Comparison of ENCODE assay signal across 16 mouse cellular contexts in genomic region chr7:128626601-128627000, GRCm38 (mm10). TPM values are rescaled to one million over a fixed set of nuclear protein-coding genes. Genes with fewer than 3 reads are reported as not detected.
A peak's percentile ranks its signal among the peaks of the same experiment; 100 is the strongest.
DNase-seq lines count a peak whose midpoint lies in the region; ATAC-seq and TF ChIP-seq lines count a peak whose summit lies in the region.
"Had no signal": no experiment of that assay in that cellular context is flagged by ENCODE, and none has a peak within 500 bp of the region (broad histone marks: within the 10 kb centered on the region; RNA-seq: fewer than 3 reads in every experiment).

No protein-coding gene starts in this region.

- TF ChIP-seq POLR2A in spleen, adult 2 months (IDR thresholded peaks at IDR 0.05; ENCODE audit: low read depth, low read length) = no peak; the same call in 1 of the 2 replicates

- H3K4me2 ChIP-seq in intestine, embryonic 14.5 days (ENCODE audit: low read length) = no peak overlapping the region
- H3K4me2 ChIP-seq in intestine, embryonic 16.5 days (ENCODE audit: low read depth, low read length) = no peak overlapping the region
- H3K4me2 ChIP-seq: hindbrain, embryonic 12.5 days; intestine, embryonic 15.5 days had no signal

- WGBS in intestine, embryonic 14.5 days = 74% methylated on average over 4 of the region's 5 CpGs
- WGBS in intestine, embryonic 16.5 days = 72% methylated on average over 4 of the region's 5 CpGs
- 25% methylated on average over 5 of the region's 5 CpGs for WGBS in spleen, adult 2 months

- no peak for TF ChIP-seq CTCF in spleen, adult 2 months (IDR thresholded peaks at IDR 0.05; ENCODE audit: extremely low read depth, insufficient read depth, insufficient read length, insufficient replicate concordance)

- H3K9ac ChIP-seq in intestine, embryonic 14.5 days (ENCODE audit: low read length) = no peak overlapping the region
- H3K9ac ChIP-seq in intestine, embryonic 16.5 days (ENCODE audit: low read depth, low read length) = no peak overlapping the region
- H3K9ac ChIP-seq: hindbrain, embryonic 12.5 days; intestine, embryonic 15.5 days; liver, embryonic 14.5 days had no signal

- H3K27me3 ChIP-seq in intestine, embryonic 14.5 days (replicated peaks; ENCODE audit: control insufficient read depth, insufficient read depth, low read length) = no peaks in the 10 kb centered on the region
- H3K27me3 ChIP-seq in intestine, embryonic 16.5 days (replicated peaks; ENCODE audit: control insufficient read depth, insufficient read depth, low read length) = no peaks in the 10 kb centered on the region
- no peaks in the 10 kb centered on the region for H3K27me3 ChIP-seq in spleen, adult 2 months (ENCODE audit: control insufficient read depth, insufficient read depth, low read length)
- H3K27me3 ChIP-seq in splenic B cell, adult 2 months (ENCODE audit: control insufficient read depth, insufficient read depth, low read length, poor library complexity, severe bottlenecking) = no peaks in the 10 kb centered on the region
- H3K27me3 ChIP-seq: hindbrain, embryonic 12.5 days; intestine, embryonic 15.5 days had no signal

- peak; percentile 38 for DNase-seq in intestine, embryonic 14.5 days (ENCODE audit: low spot score)
- DNase-seq in spleen, adult 2 months (ENCODE audit: low read depth in 1 of 2, low spot score in 2 of 2) = no peak
- no peak for DNase-seq in spleen, postnatal 14 days (ENCODE audit: low spot score in 2 of 2)
- peak; percentile 51 for DNase-seq in splenic B cell, adult 2 months (ENCODE audit: low read depth, low spot score)
- DNase-seq in urinary bladder, postnatal 25 days (ENCODE audit: low spot score) = no peak
- DNase-seq: cerebellum, postnatal 14 days; embryo, embryonic 11 days; gastrocnemius, postnatal 14 days; heart, postnatal 10 days had no signal

- H3K4me1 ChIP-seq in intestine, embryonic 14.5 days (replicated peaks; ENCODE audit: control insufficient read depth, insufficient read depth, low read length) = no peaks in the 10 kb centered on the region; the same call in 1 of the 2 replicates
- H3K4me1 ChIP-seq in intestine, embryonic 16.5 days (ENCODE audit: control insufficient read depth, insufficient read depth, low read length) = peaks cover 7% of the 10 kb centered on the region; the same call in 1 of the 2 replicates
- peaks cover 31% of the 10 kb centered on the region for H3K4me1 ChIP-seq in spleen, adult 2 months (ENCODE audit: control insufficient read depth, insufficient read depth, insufficient read length)

- no peak overlapping the region for H3K27ac ChIP-seq in intestine, embryonic 14.5 days (ENCODE audit: low read depth)
- no peak overlapping the region for H3K27ac ChIP-seq in intestine, embryonic 16.5 days (ENCODE audit: low read length)
- peak overlapping the region; percentile 98 for H3K27ac ChIP-seq in spleen, adult 2 months (ENCODE audit: insufficient read depth, low read length)
- H3K27ac ChIP-seq: heart, embryonic 10.5 days; hindbrain, embryonic 12.5 days; intestine, embryonic 15.5 days; liver, embryonic 14.5 days had no signal

- H3K4me3 ChIP-seq in intestine, embryonic 14.5 days (ENCODE audit: low read depth, low read length) = no peak overlapping the region
- no peak overlapping the region for H3K4me3 ChIP-seq in intestine, embryonic 16.5 days (ENCODE audit: low read length)
- peak overlapping the region; percentile 35; the same call in 1 of the 2 replicates for H3K4me3 ChIP-seq in spleen, adult 2 months (ENCODE audit: extremely low read depth, insufficient read depth, insufficient read length)
- H3K4me3 ChIP-seq: heart, embryonic 10.5 days; hindbrain, embryonic 12.5 days; intestine, embryonic 15.5 days had no signal

- no peaks in the 10 kb centered on the region for H3K36me3 ChIP-seq in intestine, embryonic 14.5 days (ENCODE audit: control insufficient read depth, insufficient read depth, low read length)
- no peaks in the 10 kb centered on the region for H3K36me3 ChIP-seq in intestine, embryonic 16.5 days (ENCODE audit: control insufficient read depth, insufficient read depth, low read length)
- H3K36me3 ChIP-seq in spleen, adult 2 months (ENCODE audit: control insufficient read depth, insufficient read depth, low read length) = no peaks in the 10 kb centered on the region
- no peaks in the 10 kb centered on the region for H3K36me3 ChIP-seq in splenic B cell, adult 2 months (ENCODE audit: control insufficient read depth, insufficient read depth, low read length, poor library complexity, severe bottlenecking)
- H3K36me3 ChIP-seq: heart, embryonic 10.5 days; hindbrain, embryonic 12.5 days; intestine, embryonic 15.5 days had no signal

- no peak for ATAC-seq in intestine, embryonic 14.5 days (replicated peaks; ENCODE audit: low FRiP score, low TSS enrichment, low read depth)
- ATAC-seq in intestine, embryonic 16.5 days = no peak
- peak; percentile 26 for ATAC-seq in CD4-positive, CD25-positive, alpha-beta regulatory T cell, adult 4 months
- ATAC-seq: intestine, embryonic 15.5 days; midbrain, embryonic 16.5 days had no signal

- H3K9me3 ChIP-seq in intestine, embryonic 14.5 days (ENCODE audit: control insufficient read depth, low read length) = no peaks in the 10 kb centered on the region
- no peaks in the 10 kb centered on the region for H3K9me3 ChIP-seq in intestine, embryonic 16.5 days (ENCODE audit: control insufficient read depth, low read length)
- H3K9me3 ChIP-seq: heart, embryonic 10.5 days; hindbrain, embryonic 12.5 days; intestine, embryonic 15.5 days had no signal

RNA-seq across cellular contexts. Expression of gene Inpp5f, which starts 15.5 kb away (rescaled TPM):
- 33.7 and 33.8 TPM in 2 replicates for polyA plus RNA-seq in intestine, embryonic 14.5 days (2014; fragmentation: Nextera tagmentation; extraction: Ambion mirVana)
- polyA plus RNA-seq in intestine, embryonic 16.5 days (2015; fragmentation: Nextera tagmentation; extraction: Ambion mirVana) = 12.0 and 12.6 TPM in 2 replicates
- 6.8 and 7.2 TPM in 2 replicates for polyA plus RNA-seq in spleen, adult 2 months (2012; rRNA removed)
- 10 to 100 TPM; 77.6 to 98.5 TPM for polyA plus RNA-seq in CD4-positive, CD25-positive, alpha-beta regulatory T cell, adult 4 months (2017; shearing (Covaris generic))

Comparison
In these comparisons a context has a peak if more than half of its experiments do, and no peak if none do; other contexts are left out.
1. DNase-seq: peak in intestine, embryonic 14.5 days (single experiment) and splenic B cell, adult 2 months (single experiment); none in spleen, adult 2 months (0 of 2), spleen, postnatal 14 days (0 of 2) and urinary bladder, postnatal 25 days (single experiment).